Mouse (Mus musculus): ENCODE data around the gene Slc2a5. TPM values are rescaled to one million over a fixed set of nuclear protein-coding genes. Genes with fewer than 3 reads are reported as not detected.

Gene Slc2a5
- total RNA-seq, 2 experiments from 2014 or later = 5.1 to 5.3 TPM

DNA sequence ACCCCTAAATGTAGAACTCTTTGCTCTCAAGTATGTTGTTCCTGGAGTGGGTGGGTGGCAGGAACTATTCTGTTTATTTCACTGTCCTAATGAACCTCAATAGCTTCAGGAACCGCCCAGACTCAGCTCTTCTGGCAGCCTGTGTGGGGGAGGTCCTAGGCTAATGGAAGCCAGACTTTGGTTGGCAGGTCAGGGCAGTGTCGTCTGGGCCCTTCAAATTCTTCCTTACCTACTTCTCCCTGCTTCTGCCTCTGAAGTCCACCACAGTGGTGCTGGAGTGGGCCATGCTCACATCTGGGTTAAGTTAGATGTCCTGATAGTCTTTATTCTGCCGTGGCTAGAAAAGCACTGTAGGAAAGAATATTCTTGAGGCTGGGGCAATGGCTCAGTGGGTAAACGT lies 59.0 kb downstream of the Slc2a5 start:
- intact Hi-C loops (cut with DNase I) = no loop called here
- DNase-seq (ENCODE audit: low spot score in 2 of 2) = no peak

DNA sequence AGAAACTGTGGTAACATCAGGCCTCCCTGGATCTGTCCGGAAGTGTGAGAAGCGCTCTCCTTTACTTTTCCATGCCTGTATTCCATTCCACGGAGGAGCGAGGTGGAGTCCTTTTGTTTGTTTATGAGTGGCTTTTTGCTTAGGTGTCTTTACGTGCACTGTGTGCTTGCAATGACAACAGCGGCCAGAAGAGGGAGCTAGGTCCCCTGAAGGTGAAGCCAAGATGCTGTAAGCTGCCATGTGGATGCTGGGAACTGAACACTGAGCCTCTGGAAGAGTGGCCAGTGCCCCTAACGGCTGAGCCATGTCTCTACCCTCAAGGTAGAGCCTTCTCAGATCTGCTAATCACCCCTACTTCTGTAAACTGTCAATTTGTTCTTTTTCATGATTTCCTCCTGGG lies 62.2 kb downstream of the Slc2a5 start:
- no peak for DNase-seq (ENCODE audit: low spot score in 2 of 2)

DNA sequence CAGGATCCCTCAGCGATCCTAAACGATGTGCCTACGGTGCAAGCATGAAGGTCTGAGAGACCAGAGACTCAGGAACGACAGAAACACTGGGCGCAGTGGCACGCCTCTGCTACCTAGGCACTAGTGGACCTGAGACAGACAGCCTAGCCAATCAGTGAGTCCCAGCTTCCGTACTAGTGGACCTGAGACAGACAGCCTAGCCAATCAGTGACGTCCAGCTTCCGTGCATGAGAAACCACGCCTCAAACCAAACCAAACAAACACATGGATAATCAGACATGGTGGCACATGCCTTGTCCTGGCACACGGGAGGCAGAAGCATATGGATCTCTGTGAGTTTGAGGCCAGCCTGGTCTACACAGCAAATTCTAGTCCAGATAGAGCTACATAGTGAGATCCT lies 69.2 kb downstream of the Slc2a5 start:
- intact Hi-C loops (cut with DNase I) = no loop called here
- DNase-seq (ENCODE audit: low spot score in 2 of 2) = no peak

More for the DNA sequence above, 62.2 kb downstream of the Slc2a5 start:
- intact Hi-C loops (cut with DNase I) = no loop called here

DNA sequence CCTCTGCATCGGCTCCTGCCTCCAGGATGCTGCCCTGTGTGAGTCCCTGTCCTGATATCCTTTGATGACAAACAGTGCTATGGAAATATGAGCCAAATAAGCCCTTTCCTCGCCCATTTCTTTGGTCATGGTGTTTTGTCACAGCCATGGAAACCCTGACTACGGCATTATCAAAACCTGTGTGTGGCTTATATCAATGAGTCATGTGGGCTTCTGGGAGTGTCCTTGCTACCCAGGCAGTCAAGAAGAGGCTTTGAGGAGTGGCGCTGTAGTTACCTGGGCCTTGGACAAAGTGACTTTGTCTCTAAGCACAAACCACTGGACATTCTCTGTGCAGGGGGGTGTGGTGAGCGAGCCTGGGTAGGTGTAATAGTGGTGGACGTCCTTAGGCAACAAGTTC lies 73.1 kb downstream of the Slc2a5 start:
- DNase-seq (ENCODE audit: low spot score in 2 of 2) = no peak
- intact Hi-C loops (cut with DNase I) = no loop called here

Other genes with a start within 250 kb of the Slc2a5 start
- 10 to 100 TPM; 17.7 to 19.6 TPM for gene Spsb1, start 164.2 kb upstream of the Slc2a5 start, total RNA-seq (2021)
- 10 to 100 TPM; 11.4 to 14.2 TPM for gene H6pd, start 110.3 kb upstream of the Slc2a5 start, total RNA-seq (2021)
- gene Gpr157, start 31.9 kb upstream of the Slc2a5 start, total RNA-seq (2021) = 1 to 10 TPM in 1 of 2 experiments, under 1 TPM in 1; 0.75 to 1.3 TPM
- under 1 TPM in 1 of 2 experiments, not detected in 1; 0.22 TPM for gene Slc2a7, start 29.7 kb downstream of the Slc2a5 start, total RNA-seq (2021)
- not detected for gene Car6, start 82.0 kb downstream of the Slc2a5 start, total RNA-seq (2021)
- 100 to 1,000 TPM; 378 to 386 TPM for gene Eno1, start 117.4 kb downstream of the Slc2a5 start, total RNA-seq (2021)
- gene Rere, start 162.4 kb downstream of the Slc2a5 start, total RNA-seq (2021) = 100 to 1,000 TPM in 1 of 2 experiments, 10 to 100 TPM in 1; 95.6 to 100 TPM

Measured in left cerebral cortex, postnatal 14 days (tissue).